Mouse (Mus musculus) neural tube, embryonic 12.5 days (tissue): ENCODE data around the gene Tex45. TPM values are rescaled to one million over a fixed set of nuclear protein-coding genes. Genes with fewer than 3 reads are reported as not detected.

ENCODE experiments used
- ATAC-seq: fragments of 200-750 bp; cut with Nextera tagmentation; 2 replicates; pipeline ENCODE4 v1.8.0; 2017; ENCODE audit warnings: low read depth, mild to moderate bottlenecking, moderate TSS enrichment, moderate library complexity; ENCODE audit not compliant: low FRiP score
- H3K27ac ChIP-seq: fragments of 300-500 bp; sonication (generic); 2 replicates; pipeline ENCODE4 v1.5.1; 2016
- H3K27me3 ChIP-seq: fragments of 300-500 bp; sonication (generic); replicated peaks from 2 replicates; pipeline ENCODE4 v1.6.1; 2016; ENCODE audit warnings: mild to moderate bottlenecking
- H3K36me3 ChIP-seq: fragments of 300-500 bp; sonication (generic); 2 replicates; pipeline ENCODE4 v1.6.1; 2016; ENCODE audit warnings: mild to moderate bottlenecking
- H3K4me1 ChIP-seq: fragments of 300-500 bp; sonication (generic); 2 replicates; pipeline ENCODE4 v1.6.1; 2016
- H3K4me2 ChIP-seq: fragments of 300-500 bp; sonication (generic); replicated peaks from 2 replicates; pipeline ENCODE4 v1.6.1; 2016; ENCODE audit warnings: mild to moderate bottlenecking
- H3K4me3 ChIP-seq: fragments of 300-500 bp; sonication (generic); 2 replicates; pipeline ENCODE4 v1.5.1; 2016
- H3K9ac ChIP-seq: fragments of 300-500 bp; sonication (generic); 2 replicates; pipeline ENCODE4 v1.6.1; 2016; ENCODE audit warnings: mild to moderate bottlenecking
- H3K9me3 ChIP-seq: fragments of 300-500 bp; sonication (generic); 2 replicates; pipeline ENCODE4 v1.6.1; 2016; ENCODE audit warnings: mild to moderate bottlenecking
- WGBS: fragments of 180-500 bp; shearing (Covaris S2); methylation state at CpG from one replicate; pipeline ENCODE4 v1.1.7; 2016; 5-methylcytosine and 5-hydroxymethylcytosine counted together
- polyA plus RNA-seq: library from polyadenylated mRNA; unstranded; fragments of >200 nt; fragmentation: Nextera tagmentation; extraction: Ambion mirVana; gene quantifications from 2 replicates; pipeline ENCODE4 v1.2.1, GENCODE M21; 2016

Tex45 gene
- polyA plus RNA-seq, 1 experiment from 2014 or later, result not detected

DNA sequence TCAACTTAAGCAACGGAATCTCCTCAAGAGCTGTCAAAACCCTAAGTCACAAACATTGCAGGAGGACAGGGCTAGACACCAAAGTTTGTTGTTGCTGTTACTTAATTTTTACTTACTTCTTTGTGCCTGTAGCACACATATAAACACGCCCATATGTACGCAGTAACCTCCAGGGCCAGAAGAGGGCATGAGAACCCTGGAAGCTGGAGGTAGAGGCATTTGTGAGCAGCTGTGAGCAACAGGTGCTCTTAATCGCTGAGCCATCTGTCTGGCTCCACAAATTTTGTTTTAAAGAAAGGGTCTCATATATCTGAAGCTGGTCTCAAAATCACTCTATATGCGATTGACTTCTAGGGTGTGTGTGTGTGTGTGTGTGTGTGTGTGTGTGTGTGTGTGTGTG, 6.4 kb upstream of the Tex45 start:
- Histone ChIP-seq H3K27ac (no peak overlapping the region), H3K9me3 (no peaks in the 10 kb centered on the region), H3K4me2 (no peak overlapping the region), H3K4me3 (no peak overlapping the region), H3K36me3 (no peaks in the 10 kb centered on the region), H3K27me3 (no peaks in the 10 kb centered on the region), H3K4me1 (peaks cover 5% of the 10 kb centered on the region; the same call in 1 of the 2 replicates), H3K9ac (no peak overlapping the region)
- 56% methylated on average over 5 of the region's 5 CpGs for WGBS
- ATAC-seq, result no peak

- Histone ChIP-seq H3K9ac (peak within 1 kb of the TSS; percentile 58), H3K27ac (peak within 1 kb of the TSS; percentile 60; the same call in 1 of the 2 replicates), H3K9me3 (no peaks in the 10 kb centered on the region), H3K36me3 (no peaks in the 10 kb centered on the region), H3K4me2 (peak within 1 kb of the TSS; percentile 64), H3K27me3 (no peaks in the 10 kb centered on the region), H3K4me1 (peaks cover 5% of the 10 kb centered on the region; the same call in 1 of the 2 replicates), H3K4me3 (peak within 1 kb of the TSS; percentile 38)
- ATAC-seq, result peak; percentile 89
- 9% methylated on average over 32 of the region's 32 CpGs for WGBS
Observed at GRCm38 (mm10) chr8:3467006-3467885, 3.4 kb upstream of the Tex45 start, which contains the start of gene Pex11g. Gene Pex11g (minus strand): TSS chr8:3467680.

GRCm38 (mm10) chr8:3467886-3468545, 2.6 kb upstream of the Tex45 start:
- Histone ChIP-seq H3K9me3 (no peaks in the 10 kb centered on the region), H3K4me3 (peak overlapping the region; percentile 38), H3K36me3 (no peaks in the 10 kb centered on the region), H3K9ac (peak overlapping the region; percentile 58), H3K27me3 (no peaks in the 10 kb centered on the region), H3K4me2 (peak overlapping the region; percentile 64), H3K27ac (peak overlapping the region; percentile 60; the same call in 1 of the 2 replicates), H3K4me1 (peaks cover 5% of the 10 kb centered on the region; the same call in 1 of the 2 replicates)
- ATAC-seq, result peak; percentile 26
- 57% methylated on average over 9 of the region's 9 CpGs for WGBS

GRCm38 (mm10) chr8:3468838-3469237, 1.8 kb upstream of the Tex45 start:
- H3K27me3 ChIP-seq, result no peaks in the 10 kb centered on the region
- H3K9me3 ChIP-seq, result no peaks in the 10 kb centered on the region
- no peak overlapping the region for H3K4me3 ChIP-seq
- H3K4me2 ChIP-seq, result no peak overlapping the region
- no peak for ATAC-seq
- 90% methylated on average over 1 of the region's 1 CpGs for WGBS
- H3K27ac ChIP-seq, result no peak overlapping the region
- H3K36me3 ChIP-seq, result no peaks in the 10 kb centered on the region
- peaks cover 5% of the 10 kb centered on the region; the same call in 1 of the 2 replicates for H3K4me1 ChIP-seq
- H3K9ac ChIP-seq, result no peak overlapping the region

GRCm38 (mm10) chr8:3475715-3476429, 5.2 kb downstream of the Tex45 start:
- H3K9ac ChIP-seq, result no peak overlapping the region
- no peaks in the 10 kb centered on the region for H3K36me3 ChIP-seq
- peak overlapping the region; percentile 48 for H3K4me2 ChIP-seq
- peak; percentile 48; the same call in 1 of the 2 replicates for ATAC-seq
- no peaks in the 10 kb centered on the region for H3K9me3 ChIP-seq
- peaks cover 9% of the 10 kb centered on the region for H3K27me3 ChIP-seq
- WGBS, result 27% methylated on average over 37 of the region's 37 CpGs
- peak overlapping the region; percentile 24 for H3K4me3 ChIP-seq
- H3K4me1 ChIP-seq, result no peaks in the 10 kb centered on the region
- no peak overlapping the region for H3K27ac ChIP-seq

DNA sequence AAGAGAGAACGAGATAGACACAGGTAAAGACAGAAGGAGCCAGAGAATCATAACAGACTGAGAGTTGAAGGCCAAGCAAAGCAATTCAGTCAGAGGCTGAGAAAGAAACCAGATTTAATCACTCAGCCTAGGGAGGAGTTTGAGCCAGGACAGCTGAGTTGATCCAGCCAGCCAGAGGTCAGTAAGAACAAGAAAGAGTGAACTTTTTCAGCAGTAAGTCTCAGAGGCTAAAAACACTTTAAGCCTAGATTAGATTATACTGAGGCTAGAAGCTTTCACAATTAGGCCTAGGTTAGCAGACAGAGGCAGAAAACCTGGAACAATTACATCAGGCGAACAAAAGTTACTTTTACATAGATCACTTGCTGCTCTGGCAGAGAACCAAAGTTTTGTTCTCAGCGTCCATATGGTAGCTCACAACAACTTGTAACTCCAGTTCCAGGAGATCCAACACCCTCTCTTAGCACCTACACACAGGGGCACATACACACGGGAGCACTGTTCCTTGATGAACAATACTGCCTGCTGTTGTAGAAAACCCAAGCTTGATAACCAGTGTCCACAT, 9.6 kb downstream of the Tex45 start:
- no peaks in the 10 kb centered on the region for H3K9me3 ChIP-seq
- no peak overlapping the region for H3K4me2 ChIP-seq
- H3K27ac ChIP-seq, result no peak overlapping the region
- ATAC-seq, result no peak
- no peaks in the 10 kb centered on the region for H3K36me3 ChIP-seq
- no peak overlapping the region for H3K9ac ChIP-seq
- no peak overlapping the region for H3K4me3 ChIP-seq
- H3K27me3 ChIP-seq, result peaks cover 9% of the 10 kb centered on the region
- no peaks in the 10 kb centered on the region for H3K4me1 ChIP-seq
- WGBS, result 75% methylated on average over 4 of the region's 4 CpGs

GRCm38 (mm10) chr8:3481605-3482004, 10.9 kb downstream of the Tex45 start:
- no peak overlapping the region for H3K27ac ChIP-seq
- 71% methylated on average over 5 of the region's 5 CpGs for WGBS
- H3K9ac ChIP-seq, result no peak overlapping the region
- H3K9me3 ChIP-seq, result no peaks in the 10 kb centered on the region
- no peak overlapping the region for H3K4me3 ChIP-seq
- H3K4me2 ChIP-seq, result no peak overlapping the region
- H3K27me3 ChIP-seq, result no peaks in the 10 kb centered on the region; the same call in 1 of the 2 replicates
- H3K36me3 ChIP-seq, result no peaks in the 10 kb centered on the region
- no peak for ATAC-seq
- H3K4me1 ChIP-seq, result no peaks in the 10 kb centered on the region

GRCm38 (mm10) chr8:3482240-3482740, 11.6 kb downstream of the Tex45 start:
- Histone ChIP-seq H3K9me3 (no peaks in the 10 kb centered on the region), H3K4me3 (no peak overlapping the region), H3K27ac (no peak overlapping the region), H3K27me3 (no peaks in the 10 kb centered on the region; the same call in 1 of the 2 replicates), H3K36me3 (no peaks in the 10 kb centered on the region), H3K4me2 (no peak overlapping the region), H3K9ac (no peak overlapping the region), H3K4me1 (no peaks in the 10 kb centered on the region)
- 88% methylated on average over 22 of the region's 22 CpGs for WGBS
- ATAC-seq, result no peak

DNA sequence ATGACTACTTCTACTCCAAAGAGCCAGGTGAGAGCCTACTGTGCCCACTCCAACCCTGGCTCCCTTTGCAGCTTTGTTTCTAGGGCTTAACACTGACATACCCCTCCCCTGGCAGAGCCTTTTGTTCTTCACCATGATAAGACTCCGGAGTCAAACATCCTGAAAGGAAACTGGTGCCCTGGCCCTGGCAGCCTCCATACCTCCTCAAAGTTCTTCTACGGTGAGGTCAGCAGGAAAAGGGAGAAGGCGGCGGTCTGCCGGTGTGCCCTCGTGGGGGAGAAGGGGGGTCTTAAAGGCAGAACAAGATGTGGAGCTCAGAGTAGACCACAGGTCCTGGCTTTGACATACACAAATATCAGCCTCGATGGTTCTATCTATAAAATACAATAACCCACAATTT, 12.9 kb downstream of the Tex45 start:
- Histone ChIP-seq H3K9me3 (no peaks in the 10 kb centered on the region), H3K4me2 (no peak overlapping the region), H3K4me3 (no peak overlapping the region), H3K4me1 (no peaks in the 10 kb centered on the region), H3K27ac (no peak overlapping the region), H3K9ac (no peak overlapping the region), H3K27me3 (no peaks in the 10 kb centered on the region), H3K36me3 (no peaks in the 10 kb centered on the region)
- WGBS, result 89% methylated on average over 7 of the region's 7 CpGs
- ATAC-seq, result no peak

DNA sequence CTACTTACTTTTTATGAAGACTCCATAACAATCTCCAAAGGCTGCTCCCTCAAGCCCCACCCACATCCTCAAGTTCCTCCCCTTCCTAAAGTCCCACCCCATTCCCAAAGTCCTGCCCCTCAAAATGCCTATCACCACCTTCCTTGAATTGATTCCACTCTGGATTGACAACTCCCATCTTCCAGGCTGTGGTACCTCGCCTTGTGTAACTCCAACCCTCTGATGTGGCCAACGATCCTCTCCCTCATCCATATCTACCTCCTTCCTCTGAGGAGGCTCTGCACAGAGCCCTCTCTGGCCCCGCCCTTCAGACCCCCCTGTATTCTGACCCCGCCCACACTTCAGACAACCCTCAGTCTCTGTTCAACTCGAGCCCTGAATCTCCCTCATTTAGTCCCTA, 14.5 kb downstream of the Tex45 start:
- ATAC-seq, result no peak
- WGBS, result 29% methylated on average over 5 of the region's 5 CpGs
- H3K4me3 ChIP-seq, result no peak overlapping the region
- H3K9ac ChIP-seq, result no peak overlapping the region
- H3K9me3 ChIP-seq, result no peaks in the 10 kb centered on the region
- H3K27ac ChIP-seq, result no peak overlapping the region
- H3K4me1 ChIP-seq, result no peaks in the 10 kb centered on the region
- no peak overlapping the region for H3K4me2 ChIP-seq
- H3K27me3 ChIP-seq, result no peaks in the 10 kb centered on the region
- no peaks in the 10 kb centered on the region for H3K36me3 ChIP-seq

DNA sequence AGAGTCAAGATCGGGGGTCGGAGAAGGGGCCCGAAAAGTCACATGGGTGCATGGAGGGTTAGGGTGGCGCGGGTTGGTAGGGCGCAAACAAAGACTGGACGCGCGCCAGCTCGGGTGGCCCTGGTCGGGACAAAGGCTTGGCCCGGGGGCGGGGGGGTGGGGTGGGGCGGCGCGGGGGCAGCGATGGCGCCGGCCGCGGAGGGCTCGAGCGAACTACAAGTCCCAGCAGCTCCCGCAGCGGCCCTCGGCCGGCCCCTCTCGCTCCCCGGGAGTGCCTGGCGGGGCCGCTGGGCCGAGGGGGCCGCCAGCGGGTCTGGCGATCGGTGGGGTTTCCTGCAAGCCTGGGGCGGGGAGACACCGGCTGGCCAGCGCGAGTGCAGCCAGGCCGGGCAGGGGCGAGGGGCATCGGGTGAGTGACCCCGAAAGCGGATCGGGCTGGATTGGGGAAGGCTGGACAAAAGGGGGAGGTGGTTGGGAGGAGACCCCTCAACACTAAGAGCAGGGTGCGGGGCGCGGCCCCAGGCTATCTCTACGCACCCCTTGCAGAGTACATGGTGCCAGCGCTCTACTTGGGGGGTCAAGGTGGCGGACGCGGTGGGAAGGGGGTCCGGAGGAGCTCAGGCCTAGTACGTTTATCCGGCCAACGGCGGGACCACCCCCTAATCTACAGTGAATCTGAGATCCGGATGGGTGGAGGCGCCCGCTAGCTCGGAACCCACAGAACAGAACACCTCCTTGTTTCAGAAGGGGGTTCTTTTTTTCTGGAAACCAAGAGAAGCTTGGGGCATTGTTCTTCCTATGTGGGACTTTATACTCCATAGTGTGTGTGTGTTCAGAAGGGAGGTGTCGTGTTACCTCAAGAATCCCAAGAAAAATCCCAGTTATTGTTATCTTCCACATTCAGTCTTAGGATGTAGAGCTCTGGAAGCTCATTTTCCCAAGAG, 22.5 kb downstream of the Tex45 start, which contains the start of gene Zfp358:
TSS of gene Zfp358 (plus strand) at position 238 of the 944 bp plus-strand sequence.
- peak within 1 kb of the TSS; percentile 85 for H3K4me3 ChIP-seq
- peak within 1 kb of the TSS; percentile 98 for H3K9ac ChIP-seq
- H3K4me1 ChIP-seq, result peaks cover 13% of the 10 kb centered on the region; the same call in 1 of the 2 replicates
- peak within 1 kb of the TSS; percentile 70 for H3K27ac ChIP-seq
- H3K36me3 ChIP-seq, result peaks cover 35% of the 10 kb centered on the region
- peaks cover 16% of the 10 kb centered on the region; the same call in 1 of the 2 replicates for H3K9me3 ChIP-seq
- no peaks in the 10 kb centered on the region for H3K27me3 ChIP-seq
- under 1% methylated on average over 58 of the region's 64 CpGs for WGBS
- H3K4me2 ChIP-seq, result peak within 1 kb of the TSS; percentile 77
- peak; percentile 92 for ATAC-seq
